Mouse (Mus musculus) spleen, adult 2 months (tissue): ENCODE data around the gene Hoxa2.

ENCODE experiments used
- CTCF ChIP-seq: fragments of 200-500 bp; IDR thresholded peaks from 2 replicates; pipeline ENCODE4 v1.5.1; 2011; ENCODE audit warnings: mild to moderate bottlenecking, inconsistent platforms; ENCODE audit not compliant: insufficient read depth, insufficient read length, insufficient replicate concordance; ENCODE audit errors: extremely low read depth
- POLR2A ChIP-seq: fragments of 200-500 bp; IDR thresholded peaks from 2 replicates; pipeline ENCODE4 v1.6.1; 2011; ENCODE audit warnings: low read depth, low read length, inconsistent platforms

DNA sequence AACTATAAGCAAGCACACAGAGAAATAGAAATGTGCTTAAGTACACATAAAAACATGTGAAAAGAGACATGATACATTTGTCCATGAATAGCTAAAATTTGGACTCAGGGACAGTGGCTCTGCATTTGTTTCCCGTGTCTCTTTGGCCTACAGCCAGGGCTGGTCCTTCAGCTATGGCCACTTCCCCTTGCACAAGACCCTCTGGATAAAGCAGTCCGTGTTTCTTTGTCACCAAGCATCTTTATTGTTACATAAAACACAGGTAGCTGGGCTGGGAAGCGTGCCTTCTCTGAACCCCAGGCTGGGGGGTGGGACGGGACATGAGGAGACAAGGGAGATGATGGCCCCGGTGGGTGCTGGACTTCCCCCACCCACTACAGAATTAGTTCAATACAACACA lies 49.6 kb upstream of the Hoxa2 start:
- TF ChIP-seq POLR2A (no peak), CTCF (no peak)
